Mouse (Mus musculus) layer of hippocampus, adult 2 months (tissue): ENCODE results near the gene 4933434E20Rik. TPM values are rescaled to one million over a fixed set of nuclear protein-coding genes. Genes with fewer than 3 reads are reported as not detected.

Experiments used
- DNase-seq, 2 experiments: peaks; one replicate each; pipeline ENCODE4 v3.0.0; 2022; ENCODE audit warnings: low spot score in 2 of 2
- H3K27ac ChIP-seq: fragments of 200-600 bp; 2 replicates; pipeline ENCODE4 v1.8.1; 2022
- H3K4me3 ChIP-seq: fragments of 200-600 bp; 2 replicates; pipeline ENCODE4 v1.8.1; 2022; ENCODE audit warnings: mild to moderate bottlenecking
- CTCF ChIP-seq: fragments of 200-600 bp; conservative IDR thresholded peaks from 2 replicates; pipeline ENCODE4 v1.8.1; 2022; ENCODE audit warnings: antibody characterized with exemption, mild to moderate bottlenecking, moderate library complexity
- microRNA-seq, 2 experiments: library from miRNA; unstranded; fragments of <30 nt; microRNA quantifications; one replicate each; pipeline ENCODE4 v1.2.0; 2021
- total RNA-seq, 2 experiments: library from RNA; stranded (reverse); gene quantifications; 2 replicates each; pipeline ENCODE4 v1.2.3; 2021

The 4933434E20Rik gene
- total RNA-seq, 2 experiments from 2014 or later: 89.6 to 101 TPM

- peak; percentile 27 for TF ChIP-seq CTCF
- Histone ChIP-seq H3K4me3 (peak overlapping the region; percentile 5; the same call in 1 of the 2 replicates), H3K27ac (peak overlapping the region; percentile 89)
- DNase-seq: no peak
Observed at GRCm38 (mm10) chr3:90085281-90085680, 33.8 kb downstream of the 4933434E20Rik start.

GRCm38 (mm10) chr3:90086068-90086467 lies 34.6 kb downstream of the 4933434E20Rik start:
- no peak for TF ChIP-seq CTCF
- Histone ChIP-seq H3K4me3 (no peak overlapping the region), H3K27ac (peak overlapping the region; percentile 89; the same call in 1 of the 2 replicates)
- DNase-seq: no peak

GRCm38 (mm10) chr3:90088617-90089016 lies 37.2 kb downstream of the 4933434E20Rik start:
- Histone ChIP-seq H3K4me3 (no peak overlapping the region), H3K27ac (no peak overlapping the region)
- no peak for TF ChIP-seq CTCF
- no peak for DNase-seq

GRCm38 (mm10) chr3:90090892-90091291 lies 39.5 kb downstream of the 4933434E20Rik start:
- no peak for TF ChIP-seq CTCF
- Histone ChIP-seq H3K4me3 (no peak overlapping the region), H3K27ac (no peak overlapping the region)
- no peak for DNase-seq

GRCm38 (mm10) chr3:90094453-90094852 lies 43.0 kb downstream of the 4933434E20Rik start:
- Histone ChIP-seq H3K27ac (no peak overlapping the region), H3K4me3 (no peak overlapping the region)
- DNase-seq: no peak
- no peak for TF ChIP-seq CTCF

GRCm38 (mm10) chr3:90097928-90098327 lies 46.5 kb downstream of the 4933434E20Rik start:
- DNase-seq: no peak
- H3K27ac ChIP-seq: no peak overlapping the region
- no peak for TF ChIP-seq CTCF

GRCm38 (mm10) chr3:90101010-90101409 lies 49.6 kb downstream of the 4933434E20Rik start:
- no peak for DNase-seq
- no peak overlapping the region for H3K27ac ChIP-seq
- TF ChIP-seq CTCF: no peak
- no peak overlapping the region for H3K4me3 ChIP-seq

More at GRCm38 (mm10) chr3:90097928-90098327, 46.5 kb downstream of the 4933434E20Rik start:
- no peak overlapping the region for H3K4me3 ChIP-seq

- TF ChIP-seq CTCF: no peak
Observed at GRCm38 (mm10) chr3:90101673-90102072, 50.2 kb downstream of the 4933434E20Rik start.

GRCm38 (mm10) chr3:90102239-90102638 lies 50.8 kb downstream of the 4933434E20Rik start:
- no peak overlapping the region for H3K4me3 ChIP-seq
- TF ChIP-seq CTCF: no peak
- H3K27ac ChIP-seq: no peak overlapping the region
- DNase-seq: no peak

More at GRCm38 (mm10) chr3:90101673-90102072, 50.2 kb downstream of the 4933434E20Rik start:
- DNase-seq: no peak
- Histone ChIP-seq H3K4me3 (no peak overlapping the region), H3K27ac (no peak overlapping the region)

- no peak overlapping the region for H3K4me3 ChIP-seq
- TF ChIP-seq CTCF: no peak
- H3K27ac ChIP-seq: no peak overlapping the region
- no peak for DNase-seq
Observed at GRCm38 (mm10) chr3:90103176-90103575, 51.7 kb downstream of the 4933434E20Rik start.

GRCm38 (mm10) chr3:90103938-90104337 lies 52.5 kb downstream of the 4933434E20Rik start, which contains the start of gene Nup210l:
Gene Nup210l (plus strand): TSS chr3:90104132.
- Histone ChIP-seq H3K27ac (no peak within 1 kb of the TSS), H3K4me3 (no peak within 1 kb of the TSS)
- DNase-seq: no peak
- TF ChIP-seq CTCF: no peak

GRCm38 (mm10) chr3:90111706-90112105 lies 60.3 kb downstream of the 4933434E20Rik start:
- no peak overlapping the region for H3K4me3 ChIP-seq
- TF ChIP-seq CTCF: no peak
- H3K27ac ChIP-seq: no peak overlapping the region
- DNase-seq: no peak

- no peak overlapping the region for H3K4me3 ChIP-seq
- TF ChIP-seq CTCF: peak; percentile 56
- no peak for DNase-seq
Observed at GRCm38 (mm10) chr3:90114342-90114741, 62.9 kb downstream of the 4933434E20Rik start.

GRCm38 (mm10) chr3:90115526-90115925 lies 64.1 kb downstream of the 4933434E20Rik start:
- H3K27ac ChIP-seq: no peak overlapping the region
- no peak for TF ChIP-seq CTCF

More at GRCm38 (mm10) chr3:90114342-90114741, 62.9 kb downstream of the 4933434E20Rik start:
- H3K27ac ChIP-seq: no peak overlapping the region

More at GRCm38 (mm10) chr3:90115526-90115925, 64.1 kb downstream of the 4933434E20Rik start:
- no peak overlapping the region for H3K4me3 ChIP-seq
- DNase-seq: no peak

Small RNAs within 50 kb of the gene (microRNA-seq; reads per million reads assigned to microRNA genes)
- gene Mir190b (4.8 to 9.2 reads per million in 2 experiments), gene Mir7669 (0.32 to 0.55 reads per million in 2 experiments)

Other genes starting within 250 kb of the 4933434E20Rik start
- gene She, start 220.3 kb upstream of the 4933434E20Rik start, total RNA-seq: 1 to 10 TPM; 2.8 to 3.1 TPM
- 1 to 10 TPM; 5.9 to 6.1 TPM for gene Il6ra, start 138.4 kb upstream of the 4933434E20Rik start, total RNA-seq
- gene Atp8b2, start 88.1 kb upstream of the 4933434E20Rik start, total RNA-seq: 10 to 100 TPM; 79.1 to 94.6 TPM
- gene Hax1, start 52.9 kb upstream of the 4933434E20Rik start, total RNA-seq: 10 to 100 TPM; 89.8 to 91.8 TPM
- 100 to 1,000 TPM; 173 to 179 TPM for gene Ubap2l, start 992 bp downstream of the 4933434E20Rik start, total RNA-seq
- gene Tpm3, start 21.0 kb downstream of the 4933434E20Rik start, total RNA-seq: 100 to 1,000 TPM; 177 to 183 TPM
- gene Nup210l, start 52.5 kb downstream of the 4933434E20Rik start, total RNA-seq: under 1 TPM; 0.25 to 0.33 TPM
- gene Rps27, start 162.0 kb downstream of the 4933434E20Rik start, total RNA-seq: 100 to 1,000 TPM; 995 to 997 TPM
- 1 to 10 TPM; 6.2 to 8.8 TPM for gene Rab13, start 162.1 kb downstream of the 4933434E20Rik start, total RNA-seq
- gene Jtb, start 180.0 kb downstream of the 4933434E20Rik start, total RNA-seq: 10 to 100 TPM; 44.3 to 45.3 TPM
- not detected for gene Creb3l4, start 191.9 kb downstream of the 4933434E20Rik start, total RNA-seq
- gene Slc39a1, start 196.5 kb downstream of the 4933434E20Rik start, total RNA-seq: 10 to 100 TPM; 42.5 to 45.5 TPM
- 10 to 100 TPM; 38.3 to 49.5 TPM for gene Crtc2, start 202.5 kb downstream of the 4933434E20Rik start, total RNA-seq
- 10 to 100 TPM; 33.7 to 35.6 TPM for gene Dennd4b, start 213.5 kb downstream of the 4933434E20Rik start, total RNA-seq
- 100 to 1,000 TPM; 107 to 108 TPM for gene Gatad2b, start 241.5 kb downstream of the 4933434E20Rik start, total RNA-seq